Mouse (Mus musculus) neural tube, embryonic 15.5 days (tissue): ENCODE results near the gene Enpp4. TPM values are rescaled to one million over a fixed set of nuclear protein-coding genes. Genes with fewer than 3 reads are reported as not detected.

Source experiments
- ATAC-seq: fragments of 200-750 bp; cut with Nextera tagmentation; 2 replicates; pipeline ENCODE4 v1.8.0; 2017; ENCODE audit warnings: mild to moderate bottlenecking, moderate TSS enrichment, moderate library complexity; ENCODE audit not compliant: low FRiP score
- H3K27ac ChIP-seq: fragments of 300-500 bp; sonication (generic); replicated peaks from 2 replicates; pipeline ENCODE4 v1.5.1; 2015; ENCODE audit warnings: mild to moderate bottlenecking, inconsistent platforms
- H3K27me3 ChIP-seq: fragments of 300-500 bp; sonication (generic); replicated peaks from 2 replicates; pipeline ENCODE4 v1.6.1; 2015; ENCODE audit warnings: inconsistent platforms
- H3K36me3 ChIP-seq: fragments of 300-500 bp; sonication (generic); 2 replicates; pipeline ENCODE4 v1.6.1; 2015; ENCODE audit warnings: inconsistent platforms
- H3K4me1 ChIP-seq: fragments of 300-500 bp; sonication (generic); 2 replicates; pipeline ENCODE4 v1.6.1; 2015; ENCODE audit warnings: inconsistent platforms
- H3K4me2 ChIP-seq: fragments of 300-500 bp; sonication (generic); 2 replicates; pipeline ENCODE4 v1.6.1; 2015; ENCODE audit warnings: inconsistent platforms, mild to moderate bottlenecking, moderate library complexity
- H3K4me3 ChIP-seq: fragments of 300-500 bp; sonication (generic); replicated peaks from 2 replicates; pipeline ENCODE4 v1.5.1; 2015; ENCODE audit warnings: mild to moderate bottlenecking, inconsistent platforms
- H3K9ac ChIP-seq: fragments of 300-500 bp; sonication (generic); replicated peaks from 2 replicates; pipeline ENCODE4 v1.6.1; 2015; ENCODE audit warnings: mild to moderate bottlenecking, inconsistent platforms
- H3K9me3 ChIP-seq: fragments of 300-500 bp; sonication (generic); replicated peaks from 2 replicates; pipeline ENCODE4 v1.6.1; 2016; ENCODE audit warnings: inconsistent platforms
- WGBS: fragments of 180-500 bp; shearing (Covaris S2); methylation state at CpG from one replicate; pipeline ENCODE4 v1.1.7; 2015; ENCODE audit warnings: mixed read lengths; 5-methylcytosine and 5-hydroxymethylcytosine counted together
- polyA plus RNA-seq: library from polyadenylated mRNA; unstranded; fragments of >200 nt; fragmentation: Nextera tagmentation; extraction: Ambion mirVana; gene quantifications from 2 replicates; pipeline ENCODE4 v1.2.1, GENCODE M21; 2015

Enpp4 gene
- polyA plus RNA-seq, 1 experiment from 2014 or later, result 6.1 TPM

DNA sequence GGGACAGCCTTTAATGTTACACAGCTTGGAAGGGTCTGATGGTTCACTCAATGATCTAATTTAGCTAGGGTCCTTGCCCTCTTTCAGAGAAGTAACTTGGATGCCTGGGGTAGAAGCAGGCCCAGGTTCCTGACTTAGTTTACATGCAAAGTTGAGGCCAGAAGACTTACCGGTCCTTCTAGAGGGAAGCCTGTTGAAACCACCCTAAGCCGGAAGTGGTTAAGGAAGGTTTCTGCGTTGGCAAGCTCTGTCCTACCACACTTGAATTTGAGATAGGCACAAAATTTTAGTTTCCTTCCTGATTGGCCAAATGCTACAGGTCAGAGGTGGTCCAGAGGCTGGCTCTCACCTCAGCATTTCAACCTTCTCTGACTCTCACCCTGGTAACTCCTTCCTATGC lies 17.4 kb downstream of the Enpp4 start:
- H3K9me3 ChIP-seq, result no peaks in the 10 kb centered on the region
- no peaks in the 10 kb centered on the region for H3K27me3 ChIP-seq
- no peak overlapping the region for H3K27ac ChIP-seq
- peaks cover 35% of the 10 kb centered on the region for H3K36me3 ChIP-seq
- H3K4me1 ChIP-seq, result no peaks in the 10 kb centered on the region
- no peak for ATAC-seq
- no peak overlapping the region for H3K4me2 ChIP-seq
- WGBS, result 94% methylated on average over 3 of the region's 3 CpGs
- H3K9ac ChIP-seq, result no peak overlapping the region
- no peak overlapping the region for H3K4me3 ChIP-seq

DNA sequence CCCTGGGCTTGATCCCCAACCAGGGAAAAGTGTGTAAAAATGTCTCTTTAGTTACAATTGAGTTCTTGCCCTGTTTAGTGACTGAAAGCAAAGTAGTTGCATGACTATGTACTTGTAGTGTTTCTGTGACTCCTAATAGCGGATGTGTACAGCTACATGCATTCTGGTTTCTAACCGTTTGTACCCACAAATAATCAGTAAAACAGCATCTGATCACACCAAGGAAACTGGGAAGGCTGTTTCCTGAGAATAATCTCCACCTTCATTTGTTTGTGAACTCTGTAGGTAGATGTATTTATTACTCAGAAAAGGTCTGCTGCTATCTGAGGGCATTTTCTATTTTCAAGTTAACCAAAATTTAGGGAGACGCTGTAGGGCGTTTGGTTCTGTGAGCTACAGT lies 22.5 kb downstream of the Enpp4 start:
- H3K4me2 ChIP-seq, result no peak overlapping the region
- WGBS, result 95% methylated on average over 4 of the region's 4 CpGs
- H3K36me3 ChIP-seq, result peaks cover 55% of the 10 kb centered on the region
- no peaks in the 10 kb centered on the region for H3K27me3 ChIP-seq
- peaks cover 24% of the 10 kb centered on the region for H3K4me1 ChIP-seq
- H3K9me3 ChIP-seq, result no peaks in the 10 kb centered on the region
- H3K27ac ChIP-seq, result no peak overlapping the region
- H3K4me3 ChIP-seq, result no peak overlapping the region
- no peak overlapping the region for H3K9ac ChIP-seq
- no peak for ATAC-seq

- Histone ChIP-seq H3K4me3 (peak within 1 kb of the TSS; percentile 73), H3K4me1 (peaks cover 30% of the 10 kb centered on the region), H3K36me3 (peaks cover 30% of the 10 kb centered on the region), H3K9me3 (no peaks in the 10 kb centered on the region), H3K27me3 (no peaks in the 10 kb centered on the region), H3K27ac (peak within 1 kb of the TSS; percentile 94), H3K9ac (peak within 1 kb of the TSS; percentile 84), H3K4me2 (peak within 1 kb of the TSS; percentile 71)
- WGBS, result 1% methylated on average over 31 of the region's 31 CpGs
- ATAC-seq, result peak; percentile 99
These were observed 26.8 kb downstream of the Enpp4 start, which contains the start of gene Enpp5 for GRCm38 (mm10) chr17:44078631-44079350. Gene Enpp5 (plus strand): TSS chr17:44078813.

DNA sequence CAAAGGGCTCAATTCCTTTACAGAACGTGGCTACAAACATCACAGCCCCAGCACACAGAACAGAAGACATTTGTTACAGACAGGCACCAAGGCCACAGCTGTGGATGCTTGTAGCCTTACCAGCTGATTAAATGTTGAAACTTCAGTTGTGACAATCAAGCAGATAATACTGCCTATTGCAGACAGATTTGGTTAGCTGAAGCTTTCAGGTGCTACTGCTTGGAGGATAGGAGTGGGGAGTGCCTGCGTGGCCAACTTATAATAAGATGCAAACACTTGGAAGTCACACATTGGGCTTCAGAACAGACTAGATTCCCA lies 27.8 kb downstream of the Enpp4 start:
- H3K36me3 ChIP-seq, result peaks cover 21% of the 10 kb centered on the region
- H3K9me3 ChIP-seq, result no peaks in the 10 kb centered on the region
- no peaks in the 10 kb centered on the region for H3K27me3 ChIP-seq
- ATAC-seq, result no peak
- H3K27ac ChIP-seq, result no peak overlapping the region
- no peak overlapping the region for H3K4me3 ChIP-seq
- H3K9ac ChIP-seq, result no peak overlapping the region
- peaks cover 30% of the 10 kb centered on the region for H3K4me1 ChIP-seq
- WGBS, result 70% methylated on average over 2 of the region's 2 CpGs
- H3K4me2 ChIP-seq, result no peak overlapping the region

DNA sequence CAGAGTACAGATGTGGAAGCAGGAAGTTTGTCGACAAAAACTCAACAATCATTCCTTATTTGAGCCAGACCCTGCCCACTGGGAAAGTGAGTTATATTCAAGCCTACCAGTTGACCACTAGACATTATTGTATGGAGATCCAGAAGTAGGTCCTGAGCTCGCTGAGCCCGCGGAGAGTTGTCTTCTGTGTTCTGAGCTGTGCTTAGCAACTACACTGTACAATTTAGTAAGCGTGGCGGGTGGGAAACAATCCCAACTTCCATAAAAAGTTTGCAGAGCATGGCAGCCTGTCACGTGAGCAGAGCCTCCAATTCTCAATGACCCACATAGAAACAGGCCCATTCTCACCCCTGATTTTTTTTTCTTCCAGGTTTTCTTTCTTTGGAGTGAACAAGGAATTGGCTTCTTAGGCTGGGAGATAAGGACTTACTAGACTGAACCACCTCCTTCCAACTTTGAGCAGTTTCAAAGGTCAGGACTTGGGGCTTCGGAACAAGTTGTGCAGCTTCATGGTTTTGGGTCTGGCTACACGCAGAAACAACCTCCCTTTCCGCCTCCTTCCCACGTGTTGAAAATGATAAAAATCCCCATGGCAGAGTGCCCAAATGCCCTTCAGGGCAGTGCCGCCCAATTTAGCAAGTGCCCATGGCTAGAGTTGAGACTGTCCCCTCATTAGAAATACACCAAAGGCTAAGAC lies 28.3 kb downstream of the Enpp4 start:
- 87% methylated on average over 12 of the region's 12 CpGs for WGBS
- no peak overlapping the region for H3K9ac ChIP-seq
- H3K27me3 ChIP-seq, result no peaks in the 10 kb centered on the region
- no peak overlapping the region for H3K4me3 ChIP-seq
- H3K9me3 ChIP-seq, result no peaks in the 10 kb centered on the region
- H3K4me1 ChIP-seq, result peaks cover 26% of the 10 kb centered on the region
- no peak overlapping the region for H3K27ac ChIP-seq
- no peak for ATAC-seq
- no peak overlapping the region for H3K4me2 ChIP-seq
- peaks cover 18% of the 10 kb centered on the region for H3K36me3 ChIP-seq

GRCm38 (mm10) chr17:44076051-44076680 lies 29.4 kb downstream of the Enpp4 start:
- Histone ChIP-seq H3K4me1 (peaks cover 18% of the 10 kb centered on the region), H3K9me3 (no peaks in the 10 kb centered on the region), H3K9ac (no peak overlapping the region), H3K4me3 (no peak overlapping the region), H3K4me2 (no peak overlapping the region), H3K36me3 (peaks cover 7% of the 10 kb centered on the region), H3K27me3 (no peaks in the 10 kb centered on the region), H3K27ac (no peak overlapping the region)
- no peak for ATAC-seq
- WGBS, result 51% methylated on average over 6 of the region's 6 CpGs

DNA sequence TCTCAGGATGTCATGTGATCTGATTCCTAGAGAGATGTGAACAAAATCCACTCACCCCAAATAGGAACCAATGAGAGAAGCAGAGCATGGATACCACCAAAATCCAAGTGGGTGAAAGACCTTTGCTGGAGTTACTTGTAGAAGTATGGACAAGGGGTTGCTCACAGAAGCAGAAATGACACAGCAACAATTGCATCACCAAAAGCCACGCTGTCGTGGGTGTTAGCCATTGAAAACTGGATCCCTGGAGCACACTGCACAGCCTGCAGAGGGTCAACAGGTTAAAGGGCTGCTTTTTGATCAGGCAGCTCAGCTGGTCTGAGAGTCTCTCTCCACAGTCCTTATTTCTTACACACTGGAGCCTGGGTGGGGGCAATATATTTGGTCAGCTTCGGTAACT lies 30.0 kb downstream of the Enpp4 start:
- H3K4me3 ChIP-seq, result no peak overlapping the region
- no peak overlapping the region for H3K27ac ChIP-seq
- 66% methylated on average over 3 of the region's 3 CpGs for WGBS
- no peaks in the 10 kb centered on the region for H3K27me3 ChIP-seq
- ATAC-seq, result no peak
- peaks cover 2% of the 10 kb centered on the region; the same call in 1 of the 2 replicates for H3K36me3 ChIP-seq
- no peaks in the 10 kb centered on the region for H3K9me3 ChIP-seq
- no peak overlapping the region for H3K4me2 ChIP-seq
- H3K4me1 ChIP-seq, result peaks cover 17% of the 10 kb centered on the region
- H3K9ac ChIP-seq, result no peak overlapping the region

DNA sequence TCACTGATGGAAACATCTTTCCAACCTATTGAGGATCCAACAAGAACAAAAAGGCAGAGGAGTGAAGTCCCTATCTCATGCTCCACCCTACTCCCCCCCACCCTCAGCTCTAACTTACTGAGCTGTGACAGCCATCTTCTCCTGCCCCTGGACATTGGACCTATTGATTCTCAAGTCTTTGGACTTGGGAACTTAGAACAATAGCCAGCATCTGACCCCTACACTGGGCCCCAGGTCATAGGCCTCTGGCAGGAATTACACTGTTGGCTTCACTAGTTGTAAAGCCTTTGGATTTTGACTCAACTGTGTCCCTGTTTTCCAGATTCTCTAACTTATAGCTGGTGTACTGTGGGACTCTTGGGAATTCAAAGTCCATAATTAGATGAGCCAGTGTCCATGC lies 33.9 kb downstream of the Enpp4 start:
- Histone ChIP-seq H3K27me3 (no peaks in the 10 kb centered on the region), H3K9ac (no peak overlapping the region), H3K4me2 (no peak overlapping the region), H3K27ac (no peak overlapping the region), H3K4me1 (0 out of 2 replicates have a peak, but pooled peaks cover 3% of the 10 kb centered on the region), H3K4me3 (no peak overlapping the region), H3K9me3 (no peaks in the 10 kb centered on the region), H3K36me3 (no peaks in the 10 kb centered on the region)
- ATAC-seq, result no peak

GRCm38 (mm10) chr17:44068876-44069275 lies 36.7 kb downstream of the Enpp4 start:
- WGBS, result 79% methylated on average over 6 of the region's 6 CpGs
- Histone ChIP-seq H3K36me3 (no peaks in the 10 kb centered on the region), H3K9ac (no peak overlapping the region), H3K4me3 (no peak overlapping the region), H3K27ac (no peak overlapping the region), H3K27me3 (no peaks in the 10 kb centered on the region), H3K4me2 (no peak overlapping the region), H3K4me1 (no peaks in the 10 kb centered on the region), H3K9me3 (no peaks in the 10 kb centered on the region)
- ATAC-seq, result no peak

GRCm38 (mm10) chr17:44061289-44061890 lies 44.2 kb downstream of the Enpp4 start:
- Histone ChIP-seq H3K4me3 (no peak overlapping the region), H3K4me2 (no peak overlapping the region), H3K9me3 (no peaks in the 10 kb centered on the region), H3K4me1 (no peaks in the 10 kb centered on the region), H3K9ac (no peak overlapping the region), H3K36me3 (no peaks in the 10 kb centered on the region), H3K27me3 (no peaks in the 10 kb centered on the region), H3K27ac (no peak overlapping the region)
- ATAC-seq, result no peak
- 82% methylated on average over 5 of the region's 5 CpGs for WGBS

DNA sequence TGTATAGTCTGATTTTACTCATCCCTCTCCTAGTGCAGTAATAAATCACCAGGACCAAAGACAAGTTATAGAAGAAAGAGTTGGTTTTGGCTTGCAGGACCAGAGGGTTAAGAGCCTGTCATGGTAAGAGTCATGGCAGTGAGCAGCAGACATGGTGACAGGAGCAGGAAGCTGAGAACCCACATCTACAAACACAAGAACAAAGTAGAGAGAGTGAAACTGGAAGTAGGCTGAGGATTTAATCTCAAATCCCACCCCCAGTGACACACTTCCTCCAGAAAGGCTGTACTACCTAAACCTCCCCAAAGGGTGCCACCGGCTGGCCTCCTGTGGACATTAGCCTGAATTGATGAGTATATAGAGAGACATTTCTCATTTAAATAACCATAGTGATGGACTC lies 44.8 kb downstream of the Enpp4 start:
- Histone ChIP-seq H3K27me3 (no peaks in the 10 kb centered on the region), H3K36me3 (no peaks in the 10 kb centered on the region), H3K4me1 (no peaks in the 10 kb centered on the region), H3K9ac (no peak overlapping the region), H3K4me2 (no peak overlapping the region), H3K9me3 (no peaks in the 10 kb centered on the region), H3K4me3 (no peak overlapping the region), H3K27ac (no peak overlapping the region)
- WGBS, result 76% methylated on average over 1 of the region's 1 CpGs
- no peak for ATAC-seq

DNA sequence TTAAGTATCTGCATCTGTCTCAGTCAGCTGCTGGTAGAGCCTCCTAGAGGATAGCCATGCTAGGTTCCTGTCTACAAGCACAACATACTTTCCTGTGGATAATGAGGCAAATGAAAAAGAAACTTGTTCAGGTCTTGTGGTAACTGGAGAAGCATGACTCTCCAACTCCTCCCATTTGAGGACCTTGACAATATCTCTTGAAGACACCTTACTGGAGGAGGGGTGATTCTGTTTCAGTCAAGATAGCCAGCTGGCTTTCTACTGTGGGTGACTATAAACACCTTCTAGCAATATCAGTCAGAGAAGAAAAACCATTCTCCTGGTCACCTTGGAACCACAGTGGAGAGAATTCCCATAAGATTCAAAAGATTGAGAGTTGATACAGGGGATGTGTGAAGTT lies 47.5 kb downstream of the Enpp4 start:
- Histone ChIP-seq H3K36me3 (no peaks in the 10 kb centered on the region), H3K27me3 (no peaks in the 10 kb centered on the region), H3K4me1 (no peaks in the 10 kb centered on the region), H3K9me3 (no peaks in the 10 kb centered on the region), H3K9ac (no peak overlapping the region), H3K4me2 (no peak overlapping the region), H3K27ac (no peak overlapping the region), H3K4me3 (no peak overlapping the region)
- no peak for ATAC-seq
